Mouse (Mus musculus): ENCODE results near the gene Cat.

- TF ChIP-seq USF2 (conservative IDR thresholded peaks at IDR 0.05; ENCODE audit: low read depth, low read length) (no peak), USF1 (IDR thresholded peaks at IDR 0.05; ENCODE audit: low read depth, low read length) (no peak), POLR2A (IDR thresholded peaks at IDR 0.05; ENCODE audit: low read depth, low read length) (no peak), CTCF (conservative IDR thresholded peaks at IDR 0.05 in 1 of 2, IDR thresholded peaks at IDR 0.05 in 1 of 2; ENCODE audit: low read depth in 2 of 2, low read length in 2 of 2) (no peak), EP300 (IDR thresholded peaks at IDR 0.05; ENCODE audit: low read length) (no peak)
Measured at GRCm38 (mm10) chr2:103461743-103462142, 23.2 kb downstream of the Cat start.
